Mouse (Mus musculus): ENCODE data around the gene Sez6l.

DNA sequence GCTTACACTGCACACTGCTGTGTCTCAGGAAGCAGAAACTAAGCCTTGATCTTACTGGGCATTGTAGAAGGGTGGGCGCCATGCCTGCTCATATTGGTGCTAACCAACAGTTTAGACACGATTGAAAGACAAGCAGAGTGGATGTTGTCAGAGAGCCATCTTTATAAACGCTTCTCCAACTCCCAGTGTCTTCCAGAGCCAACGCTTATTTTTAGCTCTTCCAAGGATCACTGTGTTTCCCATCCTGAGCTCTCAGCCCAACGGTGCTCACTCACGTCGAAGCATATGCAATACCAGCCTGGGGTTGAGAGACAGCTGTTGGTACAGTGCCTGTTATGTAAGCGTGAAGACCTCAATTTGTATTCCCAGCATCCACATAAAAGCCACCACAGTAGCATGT is 66.6 kb downstream of the Sez6l start:
- TF ChIP-seq NRF1 (IDR thresholded peaks at IDR 0.05; ENCODE audit: low read depth, low read length), result no peak
- no peak for TF ChIP-seq NELFE (IDR thresholded peaks at IDR 0.05; ENCODE audit: low read depth, low read length)
- no peak for TF ChIP-seq POLR2A (IDR thresholded peaks at IDR 0.05; ENCODE audit: low read depth, low read length)
- TF ChIP-seq GABPA (IDR thresholded peaks at IDR 0.05; ENCODE audit: insufficient replicate concordance, low read depth, low read length), result no peak
- TF ChIP-seq EP300 (IDR thresholded peaks at IDR 0.05; ENCODE audit: low read length), result no peak
- no peak for TF ChIP-seq USF2 (conservative IDR thresholded peaks at IDR 0.05; ENCODE audit: low read depth, low read length)
- no peak for TF ChIP-seq E2F4 (IDR thresholded peaks at IDR 0.05; ENCODE audit: insufficient replicate concordance, low read depth, low read length)
- no peak for TF ChIP-seq MYC (IDR thresholded peaks at IDR 0.05; ENCODE audit: low read depth, low read length)
- TF ChIP-seq MAFK (IDR thresholded peaks at IDR 0.05; ENCODE audit: insufficient replicate concordance, low read length), result no peak
